Mouse (Mus musculus): ENCODE measurements at regions not wholly inside any gene's neighbourhood (a gene's known extent, or its start where the extent isn't known, plus 50 kb on each side); places are given as distances from the start of the nearest gene placed in this dataset.

- Histone ChIP-seq H3K4me2 (replicated peaks) (no peak overlapping the region), H3K4me1 (no peaks in the 10 kb centered on the region), H3K9me3 (no peaks in the 10 kb centered on the region), H3K27ac (no peak overlapping the region), H3K27me3 (no peaks in the 10 kb centered on the region), H3K9ac (no peak overlapping the region), H3K36me3 (no peaks in the 10 kb centered on the region), H3K4me3 (no peak overlapping the region)
- ATAC-seq (ENCODE audit: insufficient number of reproducible peaks, insufficient read depth, low FRiP score, low TSS enrichment): no peak
- 56% methylated on average over 2 of the region's 2 CpGs for WGBS
Measured at GRCm38 (mm10) chr1:193629887-193630286, 259.8 kb upstream of the Camk1g start.

DNA sequence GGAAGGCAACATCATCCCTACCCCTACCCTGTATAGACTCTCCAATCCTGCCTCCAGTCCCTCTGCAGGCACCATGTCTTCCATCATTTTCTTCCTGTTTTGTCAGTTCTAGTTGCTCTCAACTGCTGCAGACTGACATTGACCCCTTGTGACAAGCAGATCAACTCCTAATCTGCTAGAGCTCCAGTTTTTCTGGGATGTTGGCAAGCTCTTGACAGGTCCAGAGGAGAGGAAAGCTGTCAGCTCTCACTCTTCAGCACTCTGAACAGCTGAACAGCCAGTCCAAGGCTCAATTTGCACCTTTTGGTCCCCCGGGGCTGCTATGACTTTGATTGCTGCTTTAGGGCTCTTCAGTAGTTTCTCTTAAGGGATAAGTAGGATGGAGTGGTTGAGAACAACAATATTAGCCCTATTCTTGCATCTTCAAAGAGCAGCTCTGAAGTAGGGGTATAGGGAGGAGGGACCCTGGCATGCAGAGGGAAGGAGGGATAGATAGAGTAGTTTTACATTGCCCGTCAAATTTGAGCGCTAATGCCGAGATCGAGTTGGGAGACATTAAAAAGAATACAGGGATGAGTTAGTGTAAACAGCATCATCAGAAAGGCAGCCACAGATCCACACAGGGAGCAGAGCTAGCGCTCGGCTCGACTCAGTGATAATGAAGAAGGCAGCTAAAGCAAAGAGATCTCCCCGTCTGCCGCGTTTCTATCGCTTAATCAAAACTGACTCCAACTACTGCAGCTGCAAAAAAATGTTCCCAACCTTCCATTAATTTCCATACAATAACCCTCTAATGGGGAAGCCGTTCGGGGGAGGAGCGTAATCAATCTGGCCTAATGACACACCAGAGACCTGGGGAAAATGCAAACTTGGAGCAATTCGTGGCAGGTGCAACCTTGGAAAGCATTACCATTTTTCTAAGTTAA lies 257.1 kb upstream of the Camk1g start:
- Histone ChIP-seq H3K4me1 (no peaks in the 10 kb centered on the region), H3K9me3 (no peaks in the 10 kb centered on the region), H3K4me2 (replicated peaks) (no peak overlapping the region), H3K27me3 (no peaks in the 10 kb centered on the region), H3K36me3 (no peaks in the 10 kb centered on the region), H3K27ac (no peak overlapping the region), H3K9ac (no peak overlapping the region), H3K4me3 (no peak overlapping the region)
- no peak for ATAC-seq (ENCODE audit: insufficient number of reproducible peaks, insufficient read depth, low FRiP score, low TSS enrichment)
- 77% methylated on average over 16 of the region's 16 CpGs for whole genome bisulfite sequencing

DNA sequence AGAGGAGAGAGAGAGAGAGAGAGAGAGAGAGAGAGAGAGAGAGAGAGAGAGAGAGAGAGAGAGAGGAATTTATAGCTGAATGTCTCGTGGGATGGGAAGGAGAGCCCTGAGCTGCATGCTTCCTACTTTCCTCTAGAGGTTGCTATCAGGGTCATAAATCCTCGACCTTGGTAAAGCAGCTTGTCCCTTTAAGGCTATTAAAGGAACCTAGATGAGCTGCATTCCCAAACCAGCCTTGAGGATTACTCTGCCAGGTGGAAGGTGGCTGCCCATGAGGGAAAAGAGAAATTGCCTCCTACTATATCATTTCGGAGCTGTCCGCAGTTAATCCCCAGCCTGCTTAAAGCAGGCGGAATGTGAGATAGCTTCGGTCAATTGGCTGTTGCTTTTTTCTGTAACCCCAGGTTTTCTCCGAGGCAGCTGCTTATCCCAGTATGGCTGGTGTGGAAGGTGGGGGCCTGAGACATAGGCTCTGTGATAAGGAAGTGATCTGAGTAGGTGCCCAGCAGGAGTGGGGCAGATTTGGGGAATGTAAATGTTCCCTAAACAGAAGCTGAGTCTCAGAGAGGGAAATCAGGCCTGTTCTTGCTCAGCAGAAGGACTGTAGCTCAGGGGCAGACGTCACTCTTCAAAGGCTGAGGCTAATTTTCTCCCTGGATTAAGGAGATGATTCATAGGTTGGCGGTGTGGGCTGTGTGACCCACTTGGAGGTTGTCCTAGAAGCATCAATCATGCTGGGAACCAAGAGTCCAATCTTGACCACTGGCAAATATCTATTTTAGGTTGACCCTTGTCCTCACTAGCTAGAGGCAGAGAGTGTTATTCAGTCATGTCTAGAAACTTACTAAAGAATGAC lies 255.2 kb upstream of the Camk1g start:
- WGBS: 16% methylated on average over 9 of the region's 9 CpGs
- Histone ChIP-seq H3K4me1 (no peaks in the 10 kb centered on the region), H3K9me3 (no peaks in the 10 kb centered on the region), H3K4me3 (no peak overlapping the region), H3K9ac (no peak overlapping the region), H3K4me2 (replicated peaks) (no peak overlapping the region), H3K36me3 (no peaks in the 10 kb centered on the region), H3K27ac (no peak overlapping the region), H3K27me3 (no peaks in the 10 kb centered on the region)
- ATAC-seq (ENCODE audit: insufficient number of reproducible peaks, insufficient read depth, low FRiP score, low TSS enrichment): no peak

- ATAC-seq (ENCODE audit: insufficient number of reproducible peaks, insufficient read depth, low FRiP score, low TSS enrichment): no peak
- Histone ChIP-seq H3K9me3 (no peaks in the 10 kb centered on the region), H3K9ac (no peak overlapping the region), H3K4me2 (replicated peaks) (no peak overlapping the region), H3K4me1 (no peaks in the 10 kb centered on the region), H3K27ac (no peak overlapping the region), H3K36me3 (no peaks in the 10 kb centered on the region), H3K4me3 (no peak overlapping the region), H3K27me3 (no peaks in the 10 kb centered on the region)
- 83% methylated on average over 3 of the region's 3 CpGs for WGBS
Measured at GRCm38 (mm10) chr1:193623571-193623970, 253.5 kb upstream of the Camk1g start.

GRCm38 (mm10) chr1:193618250-193618649 lies 248.2 kb upstream of the Camk1g start:
- Histone ChIP-seq H3K9ac (no peak overlapping the region), H3K4me1 (no peaks in the 10 kb centered on the region), H3K4me3 (no peak overlapping the region), H3K27me3 (no peaks in the 10 kb centered on the region), H3K27ac (no peak overlapping the region), H3K9me3 (no peaks in the 10 kb centered on the region), H3K4me2 (replicated peaks) (no peak overlapping the region), H3K36me3 (no peaks in the 10 kb centered on the region)
- ATAC-seq (ENCODE audit: insufficient number of reproducible peaks, insufficient read depth, low FRiP score, low TSS enrichment): no peak
- 73% methylated on average over 8 of the region's 8 CpGs for WGBS

DNA sequence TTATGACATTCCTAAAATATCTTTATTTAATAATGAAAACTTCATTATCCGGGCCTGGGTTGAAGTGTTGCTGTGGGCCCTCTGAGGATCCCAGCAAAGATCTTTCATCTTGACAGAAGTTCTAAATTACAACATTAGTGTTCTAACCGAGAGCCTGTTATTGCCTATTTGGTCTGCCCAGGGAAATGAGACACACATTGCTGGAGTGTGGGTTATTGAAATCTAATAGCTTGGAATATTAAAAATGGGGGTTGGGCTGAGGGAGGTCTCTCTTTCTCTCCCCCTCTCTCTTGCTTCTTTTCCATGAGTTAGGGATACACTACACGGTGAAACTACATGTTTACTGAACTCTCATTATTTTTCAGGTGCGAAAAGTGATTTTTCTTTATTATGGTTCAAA lies 240.4 kb upstream of the Camk1g start:
- WGBS: 56% methylated on average over 4 of the region's 4 CpGs

DNA sequence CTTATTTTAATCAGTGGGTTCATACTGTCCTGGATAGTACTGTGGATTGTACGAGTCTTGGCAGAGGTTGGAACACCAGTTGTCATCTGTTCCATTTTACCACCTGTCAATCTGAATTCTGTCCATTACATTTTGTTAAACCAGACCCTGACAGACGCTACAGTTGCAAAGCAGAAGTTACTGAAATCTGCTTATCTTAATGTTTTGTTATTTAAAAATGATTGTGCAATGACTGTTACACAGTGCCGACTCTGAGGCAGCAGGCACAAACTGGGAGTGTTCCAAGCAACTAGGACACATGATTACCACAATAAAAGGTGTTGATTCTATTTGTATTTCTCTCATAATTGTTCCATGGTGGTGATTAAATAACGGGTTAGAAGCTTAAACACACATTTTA lies 229.8 kb upstream of the Camk1g start:
- no peaks in the 10 kb centered on the region for H3K36me3 ChIP-seq
- no peaks in the 10 kb centered on the region for H3K9me3 ChIP-seq
- H3K27ac ChIP-seq: no peak overlapping the region
- no peak for ATAC-seq (ENCODE audit: insufficient number of reproducible peaks, insufficient read depth, low FRiP score, low TSS enrichment)
- 69% methylated on average over 4 of the region's 4 CpGs for WGBS
- H3K27me3 ChIP-seq: no peaks in the 10 kb centered on the region
- H3K4me1 ChIP-seq: no peaks in the 10 kb centered on the region
- H3K4me3 ChIP-seq: no peak overlapping the region
- no peak overlapping the region for H3K4me2 ChIP-seq (replicated peaks)
- no peak overlapping the region for H3K9ac ChIP-seq

More for the DNA sequence above, 240.4 kb upstream of the Camk1g start:
- Histone ChIP-seq H3K4me1 (no peaks in the 10 kb centered on the region), H3K4me3 (no peak overlapping the region), H3K27ac (no peak overlapping the region), H3K36me3 (no peaks in the 10 kb centered on the region), H3K27me3 (no peaks in the 10 kb centered on the region), H3K4me2 (replicated peaks) (no peak overlapping the region), H3K9ac (no peak overlapping the region), H3K9me3 (no peaks in the 10 kb centered on the region)
- no peak for ATAC-seq (ENCODE audit: insufficient number of reproducible peaks, insufficient read depth, low FRiP score, low TSS enrichment)

- Histone ChIP-seq H3K9me3 (no peaks in the 10 kb centered on the region), H3K4me3 (no peak overlapping the region), H3K4me2 (replicated peaks) (no peak overlapping the region), H3K9ac (no peak overlapping the region), H3K27ac (no peak overlapping the region), H3K27me3 (no peaks in the 10 kb centered on the region), H3K36me3 (no peaks in the 10 kb centered on the region), H3K4me1 (no peaks in the 10 kb centered on the region)
- 52% methylated on average over 1 of the region's 1 CpGs for WGBS
- no peak for ATAC-seq (ENCODE audit: insufficient number of reproducible peaks, insufficient read depth, low FRiP score, low TSS enrichment)
Measured at GRCm38 (mm10) chr1:193599163-193599562, 229.1 kb upstream of the Camk1g start.

- H3K27me3 ChIP-seq: no peaks in the 10 kb centered on the region
- 10% methylated on average over 5 of the region's 5 CpGs for WGBS
- ATAC-seq (ENCODE audit: insufficient number of reproducible peaks, insufficient read depth, low FRiP score, low TSS enrichment): 0 out of 2 replicates have a peak, but pooled peaks have one; percentile 36
Measured at GRCm38 (mm10) chr1:193590301-193590829, 220.3 kb upstream of the Camk1g start.

DNA sequence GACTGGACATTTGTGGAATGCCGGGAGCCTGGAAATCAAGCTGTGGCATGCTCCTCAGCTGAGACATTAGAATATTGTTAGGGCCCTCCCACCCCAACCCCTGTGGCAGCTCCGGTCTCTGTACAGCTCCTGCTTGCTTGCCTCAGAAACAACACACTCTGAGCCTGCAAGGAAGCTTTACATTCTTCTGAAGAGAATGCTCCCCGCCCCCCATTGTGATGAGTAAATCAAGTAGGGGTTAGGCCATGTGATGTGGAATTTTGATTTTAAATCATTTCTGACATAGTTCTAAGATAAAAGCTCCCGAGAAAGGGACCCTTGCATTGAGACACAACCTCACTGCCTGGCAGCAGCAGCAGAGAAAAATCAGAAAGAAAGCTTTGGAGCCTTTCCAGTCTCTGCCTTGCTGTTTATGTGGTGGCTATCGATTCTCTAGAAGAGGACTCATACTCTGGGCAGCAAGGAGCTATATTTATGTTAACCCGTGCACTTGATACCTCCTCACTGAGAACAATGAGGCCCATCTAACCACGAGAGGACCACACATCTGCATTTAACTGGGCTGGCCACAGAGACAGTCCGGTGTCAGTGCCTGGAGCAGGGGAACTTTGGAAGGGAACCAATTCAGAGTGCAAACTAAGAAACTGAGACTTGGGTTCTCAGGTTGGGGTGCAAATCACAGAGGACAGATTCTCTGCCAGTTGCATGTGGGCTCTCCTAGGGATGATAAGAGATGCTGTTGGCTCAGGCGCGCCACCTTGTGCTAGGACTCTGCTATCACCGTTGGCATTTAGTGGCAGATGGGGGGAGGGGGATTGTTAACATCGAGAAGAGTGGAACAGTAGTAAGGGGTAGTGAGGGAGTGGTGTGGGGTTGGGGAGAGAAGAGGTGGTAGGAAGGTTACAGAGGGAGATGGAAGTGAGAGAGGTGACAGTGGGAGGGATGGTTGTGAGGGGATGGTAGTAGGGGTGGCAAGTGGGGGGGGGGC lies 218.7 kb upstream of the Camk1g start:
- Histone ChIP-seq H3K9me3 (no peaks in the 10 kb centered on the region), H3K27ac (peak overlapping the region; percentile 50; the same call in 1 of the 2 replicates), H3K4me1 (peaks cover 36% of the 10 kb centered on the region), H3K4me3 (no peak overlapping the region), H3K27me3 (no peaks in the 10 kb centered on the region), H3K9ac (no peak overlapping the region), H3K4me2 (replicated peaks) (no peak overlapping the region), H3K36me3 (no peaks in the 10 kb centered on the region)
- 19% methylated on average over 12 of the region's 12 CpGs for WGBS
- ATAC-seq (ENCODE audit: insufficient number of reproducible peaks, insufficient read depth, low FRiP score, low TSS enrichment): peak; percentile 65

More at GRCm38 (mm10) chr1:193590301-193590829, 220.3 kb upstream of the Camk1g start:
- peaks cover 36% of the 10 kb centered on the region for H3K4me1 ChIP-seq
- no peaks in the 10 kb centered on the region for H3K9me3 ChIP-seq
- peak overlapping the region; percentile 31 for H3K27ac ChIP-seq
- no peak overlapping the region for H3K4me2 ChIP-seq (replicated peaks)
- no peak overlapping the region for H3K9ac ChIP-seq
- H3K4me3 ChIP-seq: no peak overlapping the region
- H3K36me3 ChIP-seq: no peaks in the 10 kb centered on the region

DNA sequence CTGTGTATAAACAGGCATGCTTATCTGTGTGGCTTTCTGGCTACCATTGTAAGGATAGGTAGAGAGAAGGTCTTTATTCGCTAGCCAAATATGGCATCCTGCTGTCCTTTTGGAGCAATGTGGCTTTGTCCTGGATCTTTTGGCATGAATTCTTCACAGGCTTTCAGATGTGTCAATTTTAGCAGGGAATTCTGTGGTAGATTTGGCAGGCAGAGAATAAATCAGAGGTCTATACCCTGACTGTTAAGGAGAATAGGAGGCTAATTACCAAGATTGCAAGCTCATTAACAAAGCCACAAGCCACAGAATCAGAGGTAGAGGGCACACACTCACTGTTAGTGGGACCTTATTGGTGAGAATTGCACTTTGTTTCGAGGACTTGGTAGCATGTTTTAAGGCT lies 217.2 kb upstream of the Camk1g start:
- Histone ChIP-seq H3K4me1 (peaks cover 36% of the 10 kb centered on the region), H3K4me2 (replicated peaks) (no peak overlapping the region), H3K4me3 (no peak overlapping the region), H3K27me3 (no peaks in the 10 kb centered on the region), H3K9me3 (no peaks in the 10 kb centered on the region), H3K36me3 (no peaks in the 10 kb centered on the region), H3K27ac (peak overlapping the region; percentile 42; the same call in 1 of the 2 replicates), H3K9ac (no peak overlapping the region)
- 87% methylated on average over 2 of the region's 2 CpGs for WGBS
- no peak for ATAC-seq (ENCODE audit: insufficient number of reproducible peaks, insufficient read depth, low FRiP score, low TSS enrichment)

Measured in embryonic facial prominence, embryonic 12.5 days (tissue).